Mouse (Mus musculus) midbrain, embryonic 15.5 days (tissue): ENCODE measurements around the gene Lgals9. TPM values are rescaled to one million over a fixed set of nuclear protein-coding genes. Genes with fewer than 3 reads are reported as not detected.
"Not testable (repeated sequence)": the region's sequence is repeated elsewhere in the genome, so short reads cannot be mapped to it uniquely, and the experiment has no call there.

Experiments
- ATAC-seq: fragments of 200-750 bp; cut with Nextera tagmentation; replicated peaks from 2 replicates; pipeline ENCODE4 v1.8.0; 2017; ENCODE audit warnings: moderate TSS enrichment
- H3K27ac ChIP-seq: fragments of 300-500 bp; sonication (generic); 2 replicates; pipeline ENCODE4 v1.5.1; 2015; ENCODE audit warnings: mild to moderate bottlenecking, inconsistent platforms
- H3K27me3 ChIP-seq: fragments of 300-500 bp; sonication (generic); replicated peaks from 2 replicates; pipeline ENCODE4 v1.6.1; 2015; ENCODE audit warnings: inconsistent platforms
- H3K36me3 ChIP-seq: fragments of 300-500 bp; sonication (generic); replicated peaks from 2 replicates; pipeline ENCODE4 v1.6.1; 2015; ENCODE audit warnings: inconsistent platforms
- H3K4me1 ChIP-seq: fragments of 300-500 bp; sonication (generic); 2 replicates; pipeline ENCODE4 v1.6.1; 2015; ENCODE audit warnings: inconsistent platforms
- H3K4me2 ChIP-seq: fragments of 300-500 bp; sonication (generic); 2 replicates; pipeline ENCODE4 v1.6.1; 2015; ENCODE audit warnings: inconsistent platforms, mild to moderate bottlenecking, moderate library complexity
- H3K4me3 ChIP-seq: fragments of 300-500 bp; sonication (generic); 2 replicates; pipeline ENCODE4 v1.5.1; 2015; ENCODE audit warnings: mild to moderate bottlenecking, inconsistent platforms
- H3K9ac ChIP-seq: fragments of 300-500 bp; sonication (generic); 2 replicates; pipeline ENCODE4 v1.6.1; 2015; ENCODE audit warnings: mild to moderate bottlenecking, inconsistent platforms
- H3K9me3 ChIP-seq: fragments of 300-500 bp; sonication (generic); 2 replicates; pipeline ENCODE4 v1.6.1; 2016; ENCODE audit warnings: inconsistent platforms
- WGBS: fragments of 180-500 bp; shearing (Covaris S2); methylation state at CpG from one replicate; pipeline ENCODE4 v1.1.7; 2015; ENCODE audit warnings: mixed read lengths; 5-methylcytosine and 5-hydroxymethylcytosine counted together
- polyA plus RNA-seq: library from polyadenylated mRNA; unstranded; fragments of >200 nt; fragmentation: Nextera tagmentation; extraction: Ambion mirVana; gene quantifications from 2 replicates; pipeline ENCODE4 v1.2.1, GENCODE M21; 2015

Lgals9 gene
- polyA plus RNA-seq, 1 experiment from 2014 or later: 8.5 TPM

- 83% methylated on average over 7 of the region's 7 CpGs for WGBS
- no peak overlapping the region for H3K27ac ChIP-seq
- H3K36me3 ChIP-seq: 0 out of 2 replicates have a peak, but pooled peaks cover 3% of the 10 kb centered on the region
- no peak for ATAC-seq
- peaks cover 8% of the 10 kb centered on the region for H3K4me1 ChIP-seq
- no peak overlapping the region for H3K4me3 ChIP-seq
- no peak overlapping the region for H3K4me2 ChIP-seq
- no peaks in the 10 kb centered on the region for H3K9me3 ChIP-seq
- no peaks in the 10 kb centered on the region for H3K27me3 ChIP-seq
- no peak overlapping the region for H3K9ac ChIP-seq
These were observed 32.4 kb upstream of the Lgals9 start for GRCm38 (mm10) chr11:79017161-79017606.

- H3K4me2 ChIP-seq: no peak overlapping the region
- H3K27ac ChIP-seq: no peak overlapping the region
- peaks cover 8% of the 10 kb centered on the region for H3K4me1 ChIP-seq
- H3K9ac ChIP-seq: no peak overlapping the region
- 0 out of 2 replicates have a peak, but pooled peaks cover 3% of the 10 kb centered on the region for H3K36me3 ChIP-seq
- no peak overlapping the region for H3K4me3 ChIP-seq
- no peaks in the 10 kb centered on the region for H3K27me3 ChIP-seq
- H3K9me3 ChIP-seq: no peaks in the 10 kb centered on the region
- no peak for ATAC-seq
- WGBS: 43% methylated on average over 12 of the region's 12 CpGs
These were observed 31.5 kb upstream of the Lgals9 start for GRCm38 (mm10) chr11:79016236-79016635.

GRCm38 (mm10) chr11:79015660-79016215, 31.0 kb upstream of the Lgals9 start:
- Histone ChIP-seq H3K36me3 (0 out of 2 replicates have a peak, but pooled peaks cover 3% of the 10 kb centered on the region), H3K4me3 (no peak overlapping the region), H3K9me3 (no peaks in the 10 kb centered on the region), H3K27ac (no peak overlapping the region), H3K4me1 (peaks cover 8% of the 10 kb centered on the region), H3K4me2 (no peak overlapping the region), H3K27me3 (no peaks in the 10 kb centered on the region), H3K9ac (no peak overlapping the region)
- 91% methylated on average over 24 of the region's 24 CpGs for WGBS
- ATAC-seq: no peak

GRCm38 (mm10) chr11:79014602-79015325, 30.0 kb upstream of the Lgals9 start:
- H3K4me1 ChIP-seq: peaks cover 8% of the 10 kb centered on the region
- no peaks in the 10 kb centered on the region for H3K9me3 ChIP-seq
- H3K36me3 ChIP-seq: 0 out of 2 replicates have a peak, but pooled peaks cover 3% of the 10 kb centered on the region
- WGBS: 71% methylated on average over 15 of the region's 15 CpGs
- H3K27ac ChIP-seq: no peak overlapping the region
- no peak overlapping the region for H3K9ac ChIP-seq
- H3K4me3 ChIP-seq: no peak overlapping the region
- no peak overlapping the region for H3K4me2 ChIP-seq
- no peak for ATAC-seq
- no peaks in the 10 kb centered on the region for H3K27me3 ChIP-seq

GRCm38 (mm10) chr11:79013806-79014205, 29.1 kb upstream of the Lgals9 start:
- peaks cover 8% of the 10 kb centered on the region for H3K4me1 ChIP-seq
- no peaks in the 10 kb centered on the region for H3K36me3 ChIP-seq
- H3K4me3 ChIP-seq: no peak overlapping the region
- 60% methylated on average over 9 of the region's 9 CpGs for WGBS
- H3K4me2 ChIP-seq: no peak overlapping the region
- H3K9me3 ChIP-seq: no peaks in the 10 kb centered on the region
- no peak for ATAC-seq
- no peak overlapping the region for H3K27ac ChIP-seq
- H3K27me3 ChIP-seq: no peaks in the 10 kb centered on the region
- H3K9ac ChIP-seq: no peak overlapping the region

GRCm38 (mm10) chr11:79013056-79013455, 28.3 kb upstream of the Lgals9 start:
- Histone ChIP-seq H3K4me1 (peaks cover 8% of the 10 kb centered on the region), H3K4me2 (no peak overlapping the region), H3K27ac (no peak overlapping the region), H3K9ac (no peak overlapping the region), H3K36me3 (no peaks in the 10 kb centered on the region), H3K27me3 (no peaks in the 10 kb centered on the region), H3K9me3 (no peaks in the 10 kb centered on the region), H3K4me3 (no peak overlapping the region)
- ATAC-seq: no peak

GRCm38 (mm10) chr11:79012529-79012928, 27.8 kb upstream of the Lgals9 start:
- WGBS: 97% methylated on average over 2 of the region's 2 CpGs
- H3K27me3 ChIP-seq: no peaks in the 10 kb centered on the region
- H3K9me3 ChIP-seq: no peaks in the 10 kb centered on the region
- no peak overlapping the region for H3K4me2 ChIP-seq
- H3K27ac ChIP-seq: no peak overlapping the region
- no peak for ATAC-seq
- H3K4me3 ChIP-seq: no peak overlapping the region
- no peaks in the 10 kb centered on the region for H3K36me3 ChIP-seq
- peaks cover 8% of the 10 kb centered on the region for H3K4me1 ChIP-seq
- no peak overlapping the region for H3K9ac ChIP-seq

GRCm38 (mm10) chr11:79008891-79009290, 24.1 kb upstream of the Lgals9 start:
- Histone ChIP-seq H3K4me3 (no peak overlapping the region), H3K9me3 (no peaks in the 10 kb centered on the region), H3K27ac (no peak overlapping the region), H3K9ac (no peak overlapping the region), H3K36me3 (no peaks in the 10 kb centered on the region), H3K27me3 (no peaks in the 10 kb centered on the region), H3K4me1 (peaks cover 4% of the 10 kb centered on the region; the same call in 1 of the 2 replicates), H3K4me2 (no peak overlapping the region)
- 86% methylated on average over 7 of the region's 7 CpGs for WGBS
- ATAC-seq: no peak

- Histone ChIP-seq H3K27me3 (no peaks in the 10 kb centered on the region), H3K4me3 (no peak overlapping the region), H3K4me1 (no peaks in the 10 kb centered on the region), H3K4me2 (no peak overlapping the region), H3K27ac (no peak overlapping the region), H3K9me3 (no peaks in the 10 kb centered on the region), H3K9ac (no peak overlapping the region), H3K36me3 (no peaks in the 10 kb centered on the region)
- WGBS: 81% methylated on average over 6 of the region's 6 CpGs
- no peak for ATAC-seq
These were observed 23.4 kb upstream of the Lgals9 start for GRCm38 (mm10) chr11:79008007-79008775.

GRCm38 (mm10) chr11:79007356-79007755, 22.6 kb upstream of the Lgals9 start:
- 87% methylated on average over 3 of the region's 3 CpGs for WGBS
- H3K27ac ChIP-seq, H3K36me3 ChIP-seq, H3K4me3 ChIP-seq, ATAC-seq, H3K4me1 ChIP-seq, H3K9me3 ChIP-seq, H3K27me3 ChIP-seq, H3K9ac ChIP-seq, H3K4me2 ChIP-seq: not testable (repeated sequence)

GRCm38 (mm10) chr11:79006417-79006816, 21.7 kb upstream of the Lgals9 start:
- Histone ChIP-seq H3K27me3 (no peaks in the 10 kb centered on the region), H3K4me2 (no peak overlapping the region), H3K36me3 (no peaks in the 10 kb centered on the region), H3K27ac (no peak overlapping the region), H3K9me3 (no peaks in the 10 kb centered on the region), H3K9ac (no peak overlapping the region), H3K4me3 (no peak overlapping the region), H3K4me1 (no peaks in the 10 kb centered on the region)
- no peak for ATAC-seq
- 71% methylated on average over 5 of the region's 5 CpGs for WGBS

- no peak overlapping the region for H3K9ac ChIP-seq
- H3K36me3 ChIP-seq: no peaks in the 10 kb centered on the region
- 88% methylated on average over 14 of the region's 14 CpGs for WGBS
- H3K9me3 ChIP-seq: no peaks in the 10 kb centered on the region
- H3K27ac ChIP-seq: no peak overlapping the region
- no peak overlapping the region for H3K4me3 ChIP-seq
- H3K27me3 ChIP-seq: no peaks in the 10 kb centered on the region
- no peak for ATAC-seq
- H3K4me1 ChIP-seq: no peaks in the 10 kb centered on the region
- no peak overlapping the region for H3K4me2 ChIP-seq
These were observed 21.0 kb upstream of the Lgals9 start for GRCm38 (mm10) chr11:79005578-79006394.
